Mouse (Mus musculus): Measurements from ENCODE around the gene Snrpd3.

DNA sequence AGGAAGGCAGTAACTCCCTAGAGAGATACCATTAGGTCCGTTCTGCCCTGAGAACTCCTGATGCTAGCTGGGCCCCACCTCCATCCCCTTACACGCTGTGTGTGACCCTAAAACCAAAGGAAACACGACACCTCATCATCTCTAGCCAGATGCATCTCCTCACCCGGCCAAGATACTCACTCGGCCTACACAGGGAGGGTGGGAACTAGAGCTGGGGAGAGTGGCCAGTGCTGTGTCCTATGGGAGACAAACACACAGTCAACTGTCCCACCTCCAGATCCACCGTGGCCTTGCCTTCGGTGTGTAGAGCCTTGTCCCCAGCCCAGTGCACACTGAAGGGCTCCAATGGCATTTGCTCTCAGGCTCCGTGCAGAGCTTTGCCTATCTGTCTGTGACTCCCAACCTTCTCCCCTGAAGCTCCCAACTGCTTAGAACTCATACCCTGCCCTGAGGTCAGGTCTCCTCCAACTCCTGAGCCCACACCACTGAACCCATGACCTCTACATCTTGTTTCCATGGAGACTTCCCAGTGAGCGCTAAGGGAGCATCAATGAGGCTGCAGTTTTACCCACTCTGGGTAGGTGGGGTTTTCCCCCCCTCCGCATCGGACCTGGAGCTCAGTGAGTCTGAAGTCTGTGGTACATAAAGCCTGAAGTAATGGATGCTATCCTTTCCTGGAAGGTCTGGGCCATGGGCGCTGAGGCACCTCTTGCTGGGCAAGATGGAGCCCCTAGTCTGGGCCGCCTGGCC is 35.5 kb downstream of the Snrpd3 start:
- TF ChIP-seq MAFK (IDR thresholded peaks at IDR 0.05; ENCODE audit: insufficient read depth, low read depth, low read length) (no peak), ZNF384 (IDR thresholded peaks at IDR 0.05; ENCODE audit: low read depth, low read length) (no peak), HCFC1 (IDR thresholded peaks at IDR 0.05; ENCODE audit: borderline replicate concordance, insufficient read depth, low read length) (no peak), ZC3H11A (IDR thresholded peaks at IDR 0.05; ENCODE audit: borderline replicate concordance, low read depth, low read length) (no peak)
